Mouse (Mus musculus) hindbrain, embryonic 13.5 days (tissue): ENCODE data around the gene D330020A13Rik. TPM values are rescaled to one million over a fixed set of nuclear protein-coding genes. Genes with fewer than 3 reads are reported as not detected.
A peak's percentile ranks its signal among the peaks of the same experiment; 100 is the strongest.

Source experiments
- ATAC-seq: fragments of 200-750 bp; cut with Nextera tagmentation; 2 replicates; pipeline ENCODE4 v1.8.0; 2017; ENCODE audit warnings: moderate TSS enrichment; ENCODE audit not compliant: low FRiP score
- H3K27ac ChIP-seq: fragments of 300-500 bp; sonication (generic); 2 replicates; pipeline ENCODE4 v1.5.1; 2015; ENCODE audit warnings: inconsistent platforms, mild to moderate bottlenecking, moderate library complexity
- H3K27me3 ChIP-seq: fragments of 300-500 bp; sonication (generic); 2 replicates; pipeline ENCODE4 v1.6.1; 2015; ENCODE audit warnings: mild to moderate bottlenecking, inconsistent platforms
- H3K36me3 ChIP-seq: fragments of 300-500 bp; sonication (generic); 2 replicates; pipeline ENCODE4 v1.6.1; 2015; ENCODE audit warnings: mild to moderate bottlenecking, inconsistent platforms
- H3K4me1 ChIP-seq: fragments of 300-500 bp; sonication (generic); replicated peaks from 2 replicates; pipeline ENCODE4 v1.6.1; 2015; ENCODE audit warnings: inconsistent platforms
- H3K4me2 ChIP-seq: fragments of 300-500 bp; sonication (generic); 2 replicates; pipeline ENCODE4 v1.6.1; 2015; ENCODE audit warnings: inconsistent platforms, mild to moderate bottlenecking, moderate library complexity
- H3K4me3 ChIP-seq: fragments of 300-500 bp; sonication (generic); 2 replicates; pipeline ENCODE4 v1.5.1; 2015; ENCODE audit warnings: mild to moderate bottlenecking, inconsistent platforms
- H3K9ac ChIP-seq: fragments of 300-500 bp; sonication (generic); 2 replicates; pipeline ENCODE4 v1.6.1; 2015; ENCODE audit warnings: mild to moderate bottlenecking, inconsistent platforms
- H3K9me3 ChIP-seq: fragments of 300-500 bp; sonication (generic); 2 replicates; pipeline ENCODE4 v1.6.1; 2016; ENCODE audit warnings: inconsistent platforms
- WGBS: fragments of 180-500 bp; shearing (Covaris S2); methylation state at CpG from one replicate; pipeline ENCODE4 v1.1.7; 2015; 5-methylcytosine and 5-hydroxymethylcytosine counted together
- polyA plus RNA-seq: library from polyadenylated mRNA; unstranded; fragments of >200 nt; fragmentation: Nextera tagmentation; extraction: Ambion mirVana; gene quantifications from 2 replicates; pipeline ENCODE4 v1.2.1, GENCODE M21; 2015

The D330020A13Rik gene
- polyA plus RNA-seq = 0.18 TPM in 1 of 2 replicates, not detected in the other

- ATAC-seq = peak; percentile 86
- peak within 1 kb of the TSS; percentile 96 for H3K4me2 ChIP-seq
- H3K9ac ChIP-seq = peak within 1 kb of the TSS; percentile 77
- WGBS = under 1% methylated on average over 65 of the region's 79 CpGs
- H3K27me3 ChIP-seq = peaks cover 50% of the 10 kb centered on the region
- H3K27ac ChIP-seq = no peak within 1 kb of the TSS
- no peaks in the 10 kb centered on the region for H3K9me3 ChIP-seq
- peaks cover 10% of the 10 kb centered on the region for H3K4me1 ChIP-seq
- peak within 1 kb of the TSS; percentile 71 for H3K4me3 ChIP-seq
- no peaks in the 10 kb centered on the region for H3K36me3 ChIP-seq
Measured at GRCm38 (mm10) chr6:120294056-120294784, at the start of gene D330020A13Rik, which contains the start of gene B4galnt3. Gene D330020A13Rik, plus strand, starts transcription at chr6:120294364. Gene B4galnt3, minus strand, starts transcription at chr6:120294559.

GRCm38 (mm10) chr6:120246676-120247075, 47.5 kb upstream of the D330020A13Rik start:
- H3K9ac ChIP-seq = no peak overlapping the region
- no peak overlapping the region for H3K4me2 ChIP-seq
- no peaks in the 10 kb centered on the region for H3K4me1 ChIP-seq
- H3K9me3 ChIP-seq = no peaks in the 10 kb centered on the region
- 83% methylated on average over 5 of the region's 5 CpGs for WGBS
- ATAC-seq = no peak
- no peaks in the 10 kb centered on the region for H3K36me3 ChIP-seq
- H3K27me3 ChIP-seq = no peaks in the 10 kb centered on the region
- no peak overlapping the region for H3K4me3 ChIP-seq
- no peak overlapping the region for H3K27ac ChIP-seq

- Histone ChIP-seq H3K27me3 (no peaks in the 10 kb centered on the region), H3K4me1 (no peaks in the 10 kb centered on the region), H3K9me3 (no peaks in the 10 kb centered on the region), H3K4me3 (no peak overlapping the region), H3K4me2 (no peak overlapping the region), H3K36me3 (no peaks in the 10 kb centered on the region), H3K27ac (no peak overlapping the region), H3K9ac (no peak overlapping the region)
- WGBS = 75% methylated on average over 5 of the region's 5 CpGs
- ATAC-seq = no peak
Measured at GRCm38 (mm10) chr6:120249831-120250230, 44.3 kb upstream of the D330020A13Rik start.

- H3K27ac ChIP-seq = no peak overlapping the region
- ATAC-seq = no peak
- no peaks in the 10 kb centered on the region for H3K9me3 ChIP-seq
- no peak overlapping the region for H3K4me3 ChIP-seq
- H3K27me3 ChIP-seq = no peaks in the 10 kb centered on the region
- no peaks in the 10 kb centered on the region for H3K36me3 ChIP-seq
- H3K4me2 ChIP-seq = no peak overlapping the region
- WGBS = 84% methylated on average over 7 of the region's 7 CpGs
- H3K4me1 ChIP-seq = no peaks in the 10 kb centered on the region
- H3K9ac ChIP-seq = no peak overlapping the region
Measured at GRCm38 (mm10) chr6:120251010-120251409, 43.2 kb upstream of the D330020A13Rik start.

GRCm38 (mm10) chr6:120252741-120253140, 41.4 kb upstream of the D330020A13Rik start:
- Histone ChIP-seq H3K27me3 (no peaks in the 10 kb centered on the region), H3K9ac (no peak overlapping the region), H3K36me3 (no peaks in the 10 kb centered on the region), H3K9me3 (no peaks in the 10 kb centered on the region), H3K4me3 (no peak overlapping the region), H3K4me1 (0 out of 2 replicates have a peak, but pooled peaks cover 3% of the 10 kb centered on the region), H3K4me2 (no peak overlapping the region), H3K27ac (no peak overlapping the region)
- no peak for ATAC-seq
- 91% methylated on average over 2 of the region's 2 CpGs for WGBS

GRCm38 (mm10) chr6:120254640-120255039, 39.5 kb upstream of the D330020A13Rik start:
- no peak overlapping the region for H3K4me3 ChIP-seq
- H3K27me3 ChIP-seq = no peaks in the 10 kb centered on the region
- H3K9me3 ChIP-seq = no peaks in the 10 kb centered on the region
- ATAC-seq = no peak
- H3K36me3 ChIP-seq = no peaks in the 10 kb centered on the region
- H3K27ac ChIP-seq = no peak overlapping the region
- H3K4me1 ChIP-seq = 0 out of 2 replicates have a peak, but pooled peaks cover 3% of the 10 kb centered on the region
- H3K4me2 ChIP-seq = no peak overlapping the region
- H3K9ac ChIP-seq = no peak overlapping the region
- WGBS = 56% methylated on average over 4 of the region's 4 CpGs

- WGBS = 68% methylated on average over 4 of the region's 4 CpGs
- Histone ChIP-seq H3K36me3 (no peaks in the 10 kb centered on the region), H3K4me1 (0 out of 2 replicates have a peak, but pooled peaks cover 3% of the 10 kb centered on the region), H3K9ac (no peak overlapping the region), H3K9me3 (no peaks in the 10 kb centered on the region), H3K27ac (no peak overlapping the region), H3K27me3 (no peaks in the 10 kb centered on the region), H3K4me3 (no peak overlapping the region), H3K4me2 (no peak overlapping the region)
- ATAC-seq = no peak
Measured at GRCm38 (mm10) chr6:120255144-120255543, 39.0 kb upstream of the D330020A13Rik start.

- WGBS = 88% methylated on average over 12 of the region's 12 CpGs
- Histone ChIP-seq H3K9ac (no peak overlapping the region), H3K27ac (no peak overlapping the region), H3K4me2 (no peak overlapping the region), H3K4me1 (0 out of 2 replicates have a peak, but pooled peaks cover 3% of the 10 kb centered on the region), H3K36me3 (no peaks in the 10 kb centered on the region), H3K27me3 (no peaks in the 10 kb centered on the region), H3K9me3 (no peaks in the 10 kb centered on the region), H3K4me3 (no peak overlapping the region)
- no peak for ATAC-seq
Measured at GRCm38 (mm10) chr6:120255701-120256100, 38.5 kb upstream of the D330020A13Rik start.

- no peak for ATAC-seq
- no peaks in the 10 kb centered on the region for H3K27me3 ChIP-seq
- H3K9me3 ChIP-seq = no peaks in the 10 kb centered on the region
- H3K9ac ChIP-seq = no peak overlapping the region
- no peaks in the 10 kb centered on the region for H3K36me3 ChIP-seq
- H3K4me2 ChIP-seq = no peak overlapping the region
- H3K4me3 ChIP-seq = no peak overlapping the region
- H3K4me1 ChIP-seq = 0 out of 2 replicates have a peak, but pooled peaks cover 3% of the 10 kb centered on the region
- H3K27ac ChIP-seq = no peak overlapping the region
- 70% methylated on average over 5 of the region's 5 CpGs for WGBS
Measured at GRCm38 (mm10) chr6:120256431-120256935, 37.7 kb upstream of the D330020A13Rik start.

- 16% methylated on average over 9 of the region's 9 CpGs for WGBS
- no peak overlapping the region for H3K9ac ChIP-seq
- no peak overlapping the region for H3K4me2 ChIP-seq
- H3K27ac ChIP-seq = no peak overlapping the region
- no peaks in the 10 kb centered on the region for H3K36me3 ChIP-seq
- H3K9me3 ChIP-seq = no peaks in the 10 kb centered on the region
- H3K4me3 ChIP-seq = no peak overlapping the region
- ATAC-seq = no peak
- H3K27me3 ChIP-seq = no peaks in the 10 kb centered on the region
- H3K4me1 ChIP-seq = 0 out of 2 replicates have a peak, but pooled peaks cover 3% of the 10 kb centered on the region
Measured at GRCm38 (mm10) chr6:120259481-120259880, 34.7 kb upstream of the D330020A13Rik start.

- Histone ChIP-seq H3K4me1 (no peaks in the 10 kb centered on the region), H3K4me2 (no peak overlapping the region), H3K27ac (no peak overlapping the region), H3K9me3 (no peaks in the 10 kb centered on the region), H3K9ac (no peak overlapping the region), H3K4me3 (no peak overlapping the region), H3K27me3 (no peaks in the 10 kb centered on the region), H3K36me3 (no peaks in the 10 kb centered on the region)
- ATAC-seq = no peak
- 65% methylated on average over 12 of the region's 12 CpGs for WGBS
Measured at GRCm38 (mm10) chr6:120262886-120263531, 31.2 kb upstream of the D330020A13Rik start.

- H3K27ac ChIP-seq = no peak overlapping the region
- no peak overlapping the region for H3K4me3 ChIP-seq
- H3K36me3 ChIP-seq = no peaks in the 10 kb centered on the region
- no peaks in the 10 kb centered on the region for H3K4me1 ChIP-seq
- ATAC-seq = no peak
- H3K27me3 ChIP-seq = no peaks in the 10 kb centered on the region
- 84% methylated on average over 7 of the region's 7 CpGs for WGBS
- H3K9me3 ChIP-seq = no peaks in the 10 kb centered on the region
- H3K4me2 ChIP-seq = no peak overlapping the region
- no peak overlapping the region for H3K9ac ChIP-seq
Measured at GRCm38 (mm10) chr6:120263608-120264007, 30.6 kb upstream of the D330020A13Rik start.
